Mouse (Mus musculus) megakaryocyte progenitor cell, adult 5-6 weeks (primary cell): ENCODE data around the gene Ghrl. TPM values are rescaled to one million over a fixed set of nuclear protein-coding genes. Genes with fewer than 3 reads are reported as not detected.
A peak's percentile ranks its signal among the peaks of the same experiment; 100 is the strongest.
"Not testable (repeated sequence)": the region's sequence is repeated elsewhere in the genome, so short reads cannot be mapped to it uniquely, and the experiment has no call there.

Source experiments
- ATAC-seq: replicated peaks from 2 replicates; pipeline ENCODE4 v1.8.0; 2016; ENCODE audit warnings: mild to moderate bottlenecking, moderate TSS enrichment, inconsistent platforms; ENCODE audit not compliant: poor library complexity
- total RNA-seq, 2 experiments: library from RNA; stranded (forward) in 1 of 2; stranded (reverse) in 1 of 2; fragments of 157-497, 149-512 nt in 1 of 2; fragments of 200-1000 nt in 1 of 2; gene quantifications; 2 replicates each; pipeline versions ENCODE4 v1.2.3 to v1.2.4; 2015 to 2017

Gene Ghrl
- total RNA-seq (2015), result 0.32 TPM in 1 of 2 replicates, not detected in the other
- total RNA-seq (2017), result 0.17 and 2.2 TPM in 2 replicates

- ATAC-seq, result no peak
These were observed at the start of gene Ghrl for GRCm38 (mm10) chr6:113719878-113720277. TSS of gene Ghrl (minus strand) at chr6:113719880.

- no peak for ATAC-seq
These were observed 49.1 kb upstream of the Ghrl start for GRCm38 (mm10) chr6:113768804-113769203.

- ATAC-seq, result peak; percentile 79
These were observed 42.0 kb upstream of the Ghrl start for GRCm38 (mm10) chr6:113761644-113762043.

- peak; percentile 56 for ATAC-seq
These were observed 29.5 kb upstream of the Ghrl start for GRCm38 (mm10) chr6:113749119-113749685.

GRCm38 (mm10) chr6:113748351-113748750 is 28.7 kb upstream of the Ghrl start:
- ATAC-seq, result peak; percentile 33; the same call in 1 of the 2 replicates

GRCm38 (mm10) chr6:113747284-113747683 is 27.6 kb upstream of the Ghrl start:
- ATAC-seq, result no peak

GRCm38 (mm10) chr6:113745117-113745516 is 25.4 kb upstream of the Ghrl start:
- ATAC-seq, result no peak

GRCm38 (mm10) chr6:113743111-113743510 is 23.4 kb upstream of the Ghrl start:
- no peak for ATAC-seq

- ATAC-seq, result no peak
These were observed 22.6 kb upstream of the Ghrl start for GRCm38 (mm10) chr6:113742321-113742720.

- ATAC-seq, result no peak
These were observed 21.7 kb upstream of the Ghrl start for GRCm38 (mm10) chr6:113741425-113741824.

- ATAC-seq, result peak; percentile 99
These were observed 20.8 kb upstream of the Ghrl start, which contains the start of gene Sec13 for GRCm38 (mm10) chr6:113740236-113741217. TSS of gene Sec13 (minus strand) at chr6:113740743.

- no peak for ATAC-seq
These were observed 17.8 kb upstream of the Ghrl start for GRCm38 (mm10) chr6:113737318-113738046.

GRCm38 (mm10) chr6:113731296-113731695 is 11.6 kb upstream of the Ghrl start:
- ATAC-seq, result no peak

GRCm38 (mm10) chr6:113728181-113728580 is 8.5 kb upstream of the Ghrl start:
- no peak for ATAC-seq

- ATAC-seq, result no peak
These were observed 1.4 kb upstream of the Ghrl start for GRCm38 (mm10) chr6:113721061-113721460.

- no peak for ATAC-seq
These were observed 2.1 kb downstream of the Ghrl start for GRCm38 (mm10) chr6:113717541-113717940.

- ATAC-seq, result no peak
These were observed 4.9 kb downstream of the Ghrl start for GRCm38 (mm10) chr6:113714797-113715196.

GRCm38 (mm10) chr6:113714276-113714675 is 5.4 kb downstream of the Ghrl start:
- ATAC-seq, result peak; percentile 70

GRCm38 (mm10) chr6:113713389-113713788 is 6.3 kb downstream of the Ghrl start:
- not testable (repeated sequence) for ATAC-seq

- ATAC-seq, result no peak
These were observed 7.0 kb downstream of the Ghrl start for GRCm38 (mm10) chr6:113712718-113713117.
